Mouse (Mus musculus): ENCODE data around the gene Gm9887. TPM values are rescaled to one million over a fixed set of nuclear protein-coding genes. Genes with fewer than 3 reads are reported as not detected.

The Gm9887 gene
- total RNA-seq (2017), result 1.5 TPM in 1 of 2 replicates, not detected in the other

- ATAC-seq (replicated peaks; ENCODE audit: low read depth, poor library complexity, severe bottlenecking), result peak; percentile 72
Observed at GRCm38 (mm10) chr12:69371854-69372671, at the start of gene Gm9887, which contains the start of gene Arf6. Gene Gm9887 (minus strand): TSS chr12:69372458. Gene Arf6 (plus strand): TSS chr12:69372150.

- ATAC-seq (replicated peaks; ENCODE audit: low read depth, poor library complexity, severe bottlenecking), result no peak
Observed at GRCm38 (mm10) chr12:69420716-69421115, 48.5 kb upstream of the Gm9887 start.

GRCm38 (mm10) chr12:69419606-69420005, 47.3 kb upstream of the Gm9887 start:
- 0 out of 2 replicates have a peak, but pooled peaks have one; percentile 24 for ATAC-seq (replicated peaks; ENCODE audit: low read depth, poor library complexity, severe bottlenecking)

GRCm38 (mm10) chr12:69419017-69419605, 46.9 kb upstream of the Gm9887 start:
- 0 out of 2 replicates have a peak, but pooled peaks have one; percentile 26 for ATAC-seq (replicated peaks; ENCODE audit: low read depth, poor library complexity, severe bottlenecking)

- no peak for ATAC-seq (replicated peaks; ENCODE audit: low read depth, poor library complexity, severe bottlenecking)
Observed at GRCm38 (mm10) chr12:69418606-69419005, 46.3 kb upstream of the Gm9887 start.

GRCm38 (mm10) chr12:69417701-69418291, 45.5 kb upstream of the Gm9887 start:
- no peak for ATAC-seq (replicated peaks; ENCODE audit: low read depth, poor library complexity, severe bottlenecking)

GRCm38 (mm10) chr12:69416793-69417192, 44.5 kb upstream of the Gm9887 start:
- no peak for ATAC-seq (replicated peaks; ENCODE audit: low read depth, poor library complexity, severe bottlenecking)

GRCm38 (mm10) chr12:69414826-69415572, 42.7 kb upstream of the Gm9887 start:
- no peak for ATAC-seq (replicated peaks; ENCODE audit: low read depth, poor library complexity, severe bottlenecking)

- ATAC-seq (replicated peaks; ENCODE audit: low read depth, poor library complexity, severe bottlenecking), result 0 out of 2 replicates have a peak, but pooled peaks have one; percentile 47
Observed at GRCm38 (mm10) chr12:69413303-69413702, 41.0 kb upstream of the Gm9887 start.

- ATAC-seq (replicated peaks; ENCODE audit: low read depth, poor library complexity, severe bottlenecking), result no peak
Observed at GRCm38 (mm10) chr12:69411936-69412335, 39.7 kb upstream of the Gm9887 start.

- peak; percentile 47; the same call in 1 of the 2 replicates for ATAC-seq (replicated peaks; ENCODE audit: low read depth, poor library complexity, severe bottlenecking)
Observed at GRCm38 (mm10) chr12:69410767-69411166, 38.5 kb upstream of the Gm9887 start.

- no peak for ATAC-seq (replicated peaks; ENCODE audit: low read depth, poor library complexity, severe bottlenecking)
Observed at GRCm38 (mm10) chr12:69402594-69403167, 30.4 kb upstream of the Gm9887 start.

GRCm38 (mm10) chr12:69402100-69402499, 29.8 kb upstream of the Gm9887 start:
- no peak for ATAC-seq (replicated peaks; ENCODE audit: low read depth, poor library complexity, severe bottlenecking)

GRCm38 (mm10) chr12:69400871-69401286, 28.6 kb upstream of the Gm9887 start:
- ATAC-seq (replicated peaks; ENCODE audit: low read depth, poor library complexity, severe bottlenecking), result peak; percentile 84

- no peak for ATAC-seq (replicated peaks; ENCODE audit: low read depth, poor library complexity, severe bottlenecking)
Observed at GRCm38 (mm10) chr12:69400367-69400766, 28.1 kb upstream of the Gm9887 start.

GRCm38 (mm10) chr12:69394456-69394855, 22.2 kb upstream of the Gm9887 start:
- no peak for ATAC-seq (replicated peaks; ENCODE audit: low read depth, poor library complexity, severe bottlenecking)

- no peak for ATAC-seq (replicated peaks; ENCODE audit: low read depth, poor library complexity, severe bottlenecking)
Observed at GRCm38 (mm10) chr12:69393076-69393475, 20.8 kb upstream of the Gm9887 start.

- ATAC-seq (replicated peaks; ENCODE audit: low read depth, poor library complexity, severe bottlenecking), result no peak
Observed at GRCm38 (mm10) chr12:69390000-69390698, 17.9 kb upstream of the Gm9887 start.

- no peak for ATAC-seq (replicated peaks; ENCODE audit: low read depth, poor library complexity, severe bottlenecking)
Observed at GRCm38 (mm10) chr12:69389273-69389938, 17.1 kb upstream of the Gm9887 start.

All from common myeloid progenitor, adult 5-6 weeks (primary cell).